Mouse (Mus musculus) midbrain, embryonic 15.5 days (tissue): ENCODE results near the gene Bnc1. TPM values are rescaled to one million over a fixed set of nuclear protein-coding genes. Genes with fewer than 3 reads are reported as not detected.

Experiments used
- ATAC-seq: fragments of 200-750 bp; cut with Nextera tagmentation; replicated peaks from 2 replicates; pipeline ENCODE4 v1.8.0; 2017; ENCODE audit warnings: moderate TSS enrichment
- H3K27ac ChIP-seq: fragments of 300-500 bp; sonication (generic); 2 replicates; pipeline ENCODE4 v1.5.1; 2015; ENCODE audit warnings: mild to moderate bottlenecking, inconsistent platforms
- H3K27me3 ChIP-seq: fragments of 300-500 bp; sonication (generic); replicated peaks from 2 replicates; pipeline ENCODE4 v1.6.1; 2015; ENCODE audit warnings: inconsistent platforms
- H3K36me3 ChIP-seq: fragments of 300-500 bp; sonication (generic); replicated peaks from 2 replicates; pipeline ENCODE4 v1.6.1; 2015; ENCODE audit warnings: inconsistent platforms
- H3K4me1 ChIP-seq: fragments of 300-500 bp; sonication (generic); 2 replicates; pipeline ENCODE4 v1.6.1; 2015; ENCODE audit warnings: inconsistent platforms
- H3K4me2 ChIP-seq: fragments of 300-500 bp; sonication (generic); 2 replicates; pipeline ENCODE4 v1.6.1; 2015; ENCODE audit warnings: inconsistent platforms, mild to moderate bottlenecking, moderate library complexity
- H3K4me3 ChIP-seq: fragments of 300-500 bp; sonication (generic); 2 replicates; pipeline ENCODE4 v1.5.1; 2015; ENCODE audit warnings: mild to moderate bottlenecking, inconsistent platforms
- H3K9ac ChIP-seq: fragments of 300-500 bp; sonication (generic); 2 replicates; pipeline ENCODE4 v1.6.1; 2015; ENCODE audit warnings: mild to moderate bottlenecking, inconsistent platforms
- H3K9me3 ChIP-seq: fragments of 300-500 bp; sonication (generic); 2 replicates; pipeline ENCODE4 v1.6.1; 2016; ENCODE audit warnings: inconsistent platforms
- WGBS: fragments of 180-500 bp; shearing (Covaris S2); methylation state at CpG from one replicate; pipeline ENCODE4 v1.1.7; 2015; ENCODE audit warnings: mixed read lengths; 5-methylcytosine and 5-hydroxymethylcytosine counted together
- polyA plus RNA-seq: library from polyadenylated mRNA; unstranded; fragments of >200 nt; fragmentation: Nextera tagmentation; extraction: Ambion mirVana; gene quantifications from 2 replicates; pipeline ENCODE4 v1.2.1, GENCODE M21; 2015

Gene Bnc1
- polyA plus RNA-seq, 1 experiment from 2014 or later: 0.08 TPM

- Histone ChIP-seq H3K9ac (no peak overlapping the region), H3K36me3 (no peaks in the 10 kb centered on the region), H3K4me1 (peaks cover 43% of the 10 kb centered on the region), H3K4me2 (no peak overlapping the region), H3K27ac (no peak overlapping the region), H3K27me3 (no peaks in the 10 kb centered on the region), H3K9me3 (no peaks in the 10 kb centered on the region), H3K4me3 (no peak overlapping the region)
- 81% methylated on average over 7 of the region's 7 CpGs for WGBS
- no peak for ATAC-seq
Observed at GRCm38 (mm10) chr7:81928998-81929397, 63.1 kb downstream of the Bnc1 start.

- 87% methylated on average over 1 of the region's 1 CpGs for WGBS
- no peaks in the 10 kb centered on the region for H3K36me3 ChIP-seq
- no peak overlapping the region for H3K4me2 ChIP-seq
- no peak overlapping the region for H3K27ac ChIP-seq
- no peak overlapping the region for H3K9ac ChIP-seq
- no peaks in the 10 kb centered on the region for H3K9me3 ChIP-seq
- H3K4me3 ChIP-seq: no peak overlapping the region
- no peaks in the 10 kb centered on the region for H3K4me1 ChIP-seq
- no peak for ATAC-seq
- H3K27me3 ChIP-seq: no peaks in the 10 kb centered on the region
Observed at GRCm38 (mm10) chr7:81921379-81921952, 70.6 kb downstream of the Bnc1 start.

- Histone ChIP-seq H3K4me1 (no peaks in the 10 kb centered on the region), H3K9ac (no peak overlapping the region), H3K27me3 (no peaks in the 10 kb centered on the region), H3K27ac (no peak overlapping the region), H3K36me3 (no peaks in the 10 kb centered on the region), H3K4me2 (no peak overlapping the region), H3K4me3 (no peak overlapping the region), H3K9me3 (no peaks in the 10 kb centered on the region)
- WGBS: 83% methylated on average over 4 of the region's 4 CpGs
- no peak for ATAC-seq
Observed at GRCm38 (mm10) chr7:81920314-81920713, 71.8 kb downstream of the Bnc1 start.

GRCm38 (mm10) chr7:81918316-81918715, 73.8 kb downstream of the Bnc1 start:
- no peak overlapping the region for H3K9ac ChIP-seq
- no peaks in the 10 kb centered on the region for H3K9me3 ChIP-seq
- no peak overlapping the region for H3K4me3 ChIP-seq
- no peak overlapping the region for H3K4me2 ChIP-seq
- WGBS: 73% methylated on average over 5 of the region's 5 CpGs
- H3K36me3 ChIP-seq: no peaks in the 10 kb centered on the region
- no peaks in the 10 kb centered on the region for H3K27me3 ChIP-seq
- ATAC-seq: no peak
- no peak overlapping the region for H3K27ac ChIP-seq
- H3K4me1 ChIP-seq: no peaks in the 10 kb centered on the region

Other genes with a start within 250 kb of the Bnc1 start
- 145 and 148 TPM in 2 replicates for gene Ramac, start 229.4 kb downstream of the Bnc1 start, polyA plus RNA-seq
- gene 3110040N11Rik, start 202.8 kb downstream of the Bnc1 start, polyA plus RNA-seq: 56.1 and 61.1 TPM in 2 replicates
- 94.4 and 95.1 TPM in 2 replicates for gene Btbd1, start 162.9 kb downstream of the Bnc1 start, polyA plus RNA-seq
- not detected in 2 replicates for gene Gm10160, start 136.5 kb downstream of the Bnc1 start, polyA plus RNA-seq
- gene Tm6sf1, start 133.3 kb downstream of the Bnc1 start, polyA plus RNA-seq: 10.2 and 10.9 TPM in 2 replicates
- 67.0 and 71.7 TPM in 2 replicates for gene Hdgfl3, start 57.8 kb downstream of the Bnc1 start, polyA plus RNA-seq
- gene Sh3gl3, start 181.5 kb upstream of the Bnc1 start, polyA plus RNA-seq: 73.9 and 75.1 TPM in 2 replicates